Mouse (Mus musculus): ENCODE data around the gene Fgf22. TPM values are rescaled to one million over a fixed set of nuclear protein-coding genes. Genes with fewer than 3 reads are reported as not detected.

The Fgf22 gene
- total and polyA plus RNA-seq, 2 experiments, result not detected

- WGBS, result 23% methylated on average over 2 of the region's 2 CpGs
- peak overlapping the region; percentile 81 for H3K27ac ChIP-seq (replicated peaks; ENCODE audit: insufficient read depth, low read depth, low read length)
- peak; percentile 81 for DNase-seq (ENCODE audit: extremely low read depth, low read depth, low spot score)
Observed at GRCm38 (mm10) chr10:79765228-79765745, 10.4 kb downstream of the Fgf22 start.

GRCm38 (mm10) chr10:79766001-79766507 is 11.2 kb downstream of the Fgf22 start:
- no peak for DNase-seq (ENCODE audit: extremely low read depth, low read depth, low spot score)
- Histone ChIP-seq H3K9ac (ENCODE audit: low read depth, low read length) (peak overlapping the region; percentile 97), H3K4me3 (ENCODE audit: insufficient read depth, low read depth, low read length) (peak overlapping the region; percentile 89), H3K27ac (replicated peaks; ENCODE audit: insufficient read depth, low read depth, low read length) (peak overlapping the region; percentile 81), H3K4me1 (ENCODE audit: control insufficient read depth, insufficient read depth, low read length) (peaks cover 20% of the 10 kb centered on the region), H3K27me3 (ENCODE audit: control insufficient read depth, insufficient read depth, low read length) (no peaks in the 10 kb centered on the region), H3K79me2 (ENCODE audit: control insufficient read depth, insufficient read depth, low read length) (peaks cover 27% of the 10 kb centered on the region), H3K36me3 (ENCODE audit: control insufficient read depth, insufficient read depth, low read length) (peaks cover 2% of the 10 kb centered on the region; the same call in 1 of the 2 replicates)
- no peak for TF ChIP-seq POLR2A (IDR thresholded peaks at IDR 0.05; ENCODE audit: extremely low read depth, insufficient read depth, low read length)
- WGBS, result 2% methylated on average over 11 of the region's 16 CpGs

More at GRCm38 (mm10) chr10:79765228-79765745, 10.4 kb downstream of the Fgf22 start:
- TF ChIP-seq POLR2A (IDR thresholded peaks at IDR 0.05; ENCODE audit: extremely low read depth, insufficient read depth, low read length) (no peak), CTCF (IDR thresholded peaks at IDR 0.05; ENCODE audit: low read depth, low read length) (no peak)
- Histone ChIP-seq H3K36me3 (ENCODE audit: control insufficient read depth, insufficient read depth, low read length) (peaks cover 3% of the 10 kb centered on the region; the same call in 1 of the 2 replicates), H3K79me2 (ENCODE audit: control insufficient read depth, insufficient read depth, low read length) (peaks cover 27% of the 10 kb centered on the region), H3K4me3 (ENCODE audit: insufficient read depth, low read depth, low read length) (no peak overlapping the region), H3K4me1 (ENCODE audit: control insufficient read depth, insufficient read depth, low read length) (peaks cover 20% of the 10 kb centered on the region), H3K27me3 (ENCODE audit: control insufficient read depth, insufficient read depth, low read length) (no peaks in the 10 kb centered on the region), H3K9ac (ENCODE audit: low read depth, low read length) (peak overlapping the region; percentile 97)

GRCm38 (mm10) chr10:79766508-79767325 is 11.8 kb downstream of the Fgf22 start, which contains the start of gene Rnf126:
Rnf126 (minus strand) TSS chr10:79766952.
- H3K27me3 ChIP-seq (ENCODE audit: control insufficient read depth, insufficient read depth, low read length), result no peaks in the 10 kb centered on the region
- peaks cover 20% of the 10 kb centered on the region for H3K4me1 ChIP-seq (ENCODE audit: control insufficient read depth, insufficient read depth, low read length)
- H3K9ac ChIP-seq (ENCODE audit: low read depth, low read length), result peak within 1 kb of the TSS; percentile 97
- no peaks in the 10 kb centered on the region; the same call in 1 of the 2 replicates for H3K36me3 ChIP-seq (ENCODE audit: control insufficient read depth, insufficient read depth, low read length)
- peaks cover 27% of the 10 kb centered on the region for H3K79me2 ChIP-seq (ENCODE audit: control insufficient read depth, insufficient read depth, low read length)
- DNase-seq (ENCODE audit: extremely low read depth, low read depth, low spot score), result peak; percentile 95
- H3K4me3 ChIP-seq (ENCODE audit: insufficient read depth, low read depth, low read length), result peak within 1 kb of the TSS; percentile 89
- TF ChIP-seq CTCF (IDR thresholded peaks at IDR 0.05; ENCODE audit: low read depth, low read length), result no peak
- TF ChIP-seq POLR2A (IDR thresholded peaks at IDR 0.05; ENCODE audit: extremely low read depth, insufficient read depth, low read length), result peak; percentile 51; the same call in 1 of the 2 replicates
- 1% methylated on average over 97 of the region's 101 CpGs for WGBS
- H3K27ac ChIP-seq (replicated peaks; ENCODE audit: insufficient read depth, low read depth, low read length), result peak within 1 kb of the TSS; percentile 81

GRCm38 (mm10) chr10:79767372-79768244 is 12.7 kb downstream of the Fgf22 start:
- H3K27me3 ChIP-seq (ENCODE audit: control insufficient read depth, insufficient read depth, low read length), result no peaks in the 10 kb centered on the region
- peaks cover 27% of the 10 kb centered on the region for H3K79me2 ChIP-seq (ENCODE audit: control insufficient read depth, insufficient read depth, low read length)
- H3K36me3 ChIP-seq (ENCODE audit: control insufficient read depth, insufficient read depth, low read length), result no peaks in the 10 kb centered on the region
- H3K4me1 ChIP-seq (ENCODE audit: control insufficient read depth, insufficient read depth, low read length), result peaks cover 20% of the 10 kb centered on the region
- H3K4me3 ChIP-seq (ENCODE audit: insufficient read depth, low read depth, low read length), result peak overlapping the region; percentile 89
- TF ChIP-seq POLR2A (IDR thresholded peaks at IDR 0.05; ENCODE audit: extremely low read depth, insufficient read depth, low read length) (no peak), CTCF (IDR thresholded peaks at IDR 0.05; ENCODE audit: low read depth, low read length) (no peak)
- WGBS, result 12% methylated on average over 40 of the region's 40 CpGs
- H3K9ac ChIP-seq (ENCODE audit: low read depth, low read length), result peak overlapping the region; percentile 60
- peak overlapping the region; percentile 47 for H3K27ac ChIP-seq (replicated peaks; ENCODE audit: insufficient read depth, low read depth, low read length)
- DNase-seq (ENCODE audit: extremely low read depth, low read depth, low spot score), result peak; percentile 48

GRCm38 (mm10) chr10:79768400-79768799 is 13.5 kb downstream of the Fgf22 start:
- Histone ChIP-seq H3K4me3 (ENCODE audit: insufficient read depth, low read depth, low read length) (no peak overlapping the region), H3K27me3 (ENCODE audit: control insufficient read depth, insufficient read depth, low read length) (no peaks in the 10 kb centered on the region), H3K79me2 (ENCODE audit: control insufficient read depth, insufficient read depth, low read length) (peaks cover 22% of the 10 kb centered on the region), H3K27ac (replicated peaks; ENCODE audit: insufficient read depth, low read depth, low read length) (no peak overlapping the region), H3K4me1 (ENCODE audit: control insufficient read depth, insufficient read depth, low read length) (peaks cover 20% of the 10 kb centered on the region), H3K36me3 (ENCODE audit: control insufficient read depth, insufficient read depth, low read length) (no peaks in the 10 kb centered on the region), H3K9ac (ENCODE audit: low read depth, low read length) (no peak overlapping the region)
- 11% methylated on average over 5 of the region's 5 CpGs for WGBS
- TF ChIP-seq CTCF (IDR thresholded peaks at IDR 0.05; ENCODE audit: low read depth, low read length) (peak; percentile 90), POLR2A (IDR thresholded peaks at IDR 0.05; ENCODE audit: extremely low read depth, insufficient read depth, low read length) (no peak)
- DNase-seq (ENCODE audit: extremely low read depth, low read depth, low spot score), result peak; percentile 25

All from liver, adult 2 months (tissue).